Mouse (Mus musculus) forebrain, embryonic 16.5 days (tissue): ENCODE measurements at regions not wholly inside any gene's neighbourhood (a gene's known extent, or its start where the extent isn't known, plus 50 kb on each side); places are given as distances from the start of the nearest gene placed in this dataset.

Experiments
- ATAC-seq: fragments of 200-750 bp; cut with Nextera tagmentation; 2 replicates; pipeline ENCODE4 v1.8.0; 2017; ENCODE audit warnings: mild to moderate bottlenecking, moderate library complexity
- H3K27ac ChIP-seq: fragments of 300-500 bp; sonication (generic); 2 replicates; pipeline ENCODE4 v1.5.1; 2014; ENCODE audit warnings: low read length, control low read depth
- H3K27me3 ChIP-seq: fragments of 300-500 bp; sonication (generic); replicated peaks from 2 replicates; pipeline ENCODE4 v1.6.1; 2014; ENCODE audit warnings: low read length; ENCODE audit not compliant: control insufficient read depth, insufficient read depth
- H3K36me3 ChIP-seq: fragments of 300-500 bp; sonication (generic); 2 replicates; pipeline ENCODE4 v1.6.1; 2014; ENCODE audit not compliant: control insufficient read depth, insufficient read depth
- H3K4me1 ChIP-seq: fragments of 300-500 bp; sonication (generic); replicated peaks from 2 replicates; pipeline ENCODE4 v1.6.1; 2014; ENCODE audit warnings: low read length; ENCODE audit not compliant: control insufficient read depth, insufficient read depth
- H3K4me2 ChIP-seq: fragments of 300-500 bp; sonication (generic); 2 replicates; pipeline ENCODE4 v1.6.1; 2014; ENCODE audit warnings: mild to moderate bottlenecking, low read length, control low read depth
- H3K4me3 ChIP-seq: fragments of 300-500 bp; sonication (generic); replicated peaks from 2 replicates; pipeline ENCODE4 v1.5.1; 2014; ENCODE audit warnings: mild to moderate bottlenecking, low read length, control low read depth
- H3K9ac ChIP-seq: fragments of 300-500 bp; sonication (generic); replicated peaks from 2 replicates; pipeline ENCODE4 v1.6.1; 2014; ENCODE audit warnings: low read depth, low read length, control low read depth
- H3K9me3 ChIP-seq: fragments of 300-500 bp; sonication (generic); 2 replicates; pipeline ENCODE4 v1.6.1; 2016; ENCODE audit warnings: low read length; ENCODE audit not compliant: control insufficient read depth

DNA sequence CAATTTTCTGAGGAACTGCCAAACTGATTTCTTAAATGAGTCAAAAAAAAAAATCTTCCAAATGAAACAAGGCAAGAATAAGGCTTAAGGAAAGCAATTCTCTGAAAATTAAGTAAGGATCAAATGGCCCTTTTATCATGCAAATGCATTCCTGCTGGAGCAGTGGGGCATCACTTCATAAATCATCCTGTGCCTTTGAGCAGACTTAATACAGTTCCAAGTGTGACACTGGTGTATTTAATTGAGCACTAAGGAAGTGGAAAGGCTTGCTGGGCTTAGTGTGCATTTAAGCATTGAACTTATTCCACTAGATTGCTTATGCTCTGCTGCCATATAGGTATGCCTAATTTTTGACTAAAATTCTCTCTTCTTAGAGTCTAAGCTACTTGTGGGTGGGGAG lies 3655.7 kb upstream of the Lrrc6 start:
- no peak overlapping the region for H3K4me3 ChIP-seq
- H3K9me3 ChIP-seq: no peaks in the 10 kb centered on the region
- no peaks in the 10 kb centered on the region for H3K4me1 ChIP-seq
- no peak overlapping the region for H3K4me2 ChIP-seq
- peak; percentile 31; the same call in 1 of the 2 replicates for ATAC-seq
- H3K27me3 ChIP-seq: no peaks in the 10 kb centered on the region
- no peak overlapping the region for H3K27ac ChIP-seq
- no peak overlapping the region for H3K9ac ChIP-seq
- no peaks in the 10 kb centered on the region for H3K36me3 ChIP-seq

DNA sequence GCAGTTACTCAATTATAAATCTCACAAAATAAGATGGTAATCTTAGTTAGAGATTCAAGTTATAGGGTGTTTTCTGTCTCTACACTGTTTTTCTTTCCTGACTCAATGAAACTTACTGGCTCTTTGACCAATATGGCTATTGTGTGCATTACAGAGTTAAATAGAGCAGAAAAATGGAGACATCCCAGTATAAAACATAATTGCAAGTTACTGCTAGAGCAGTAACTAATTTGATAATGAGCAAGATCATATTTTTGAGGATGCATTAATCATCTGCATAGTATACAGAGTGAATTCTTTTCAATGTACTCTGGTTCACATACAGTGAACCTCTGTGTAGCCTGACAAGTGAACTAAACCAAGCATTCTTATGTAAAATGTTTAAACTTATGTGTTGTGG lies 3631.0 kb upstream of the Gm6569 start:
- Histone ChIP-seq H3K9me3 (no peaks in the 10 kb centered on the region), H3K27ac (no peak overlapping the region), H3K27me3 (no peaks in the 10 kb centered on the region), H3K4me3 (no peak overlapping the region), H3K4me1 (no peaks in the 10 kb centered on the region), H3K4me2 (no peak overlapping the region), H3K9ac (no peak overlapping the region), H3K36me3 (no peaks in the 10 kb centered on the region)
- ATAC-seq: no peak
